Mouse (Mus musculus): ENCODE measurements around the gene Ndufs4. TPM values are rescaled to one million over a fixed set of nuclear protein-coding genes. Genes with fewer than 3 reads are reported as not detected.
"Not testable (repeated sequence)": the region's sequence is repeated elsewhere in the genome, so short reads cannot be mapped to it uniquely, and the experiment has no call there.

Gene Ndufs4
- polyA plus RNA-seq, 1 experiment: 14.2 TPM

GRCm38 (mm10) chr13:114304684-114305083, 83.4 kb downstream of the Ndufs4 start:
- 92% methylated on average over 7 of the region's 7 CpGs for WGBS
- DNase-seq (ENCODE audit: low read depth in 1 of 2, low spot score in 2 of 2): no peak
- Histone ChIP-seq H3K4me3 (ENCODE audit: extremely low read depth, insufficient read depth, insufficient read length) (no peak overlapping the region), H3K27me3 (ENCODE audit: control insufficient read depth, insufficient read depth, low read length) (no peaks in the 10 kb centered on the region), H3K4me1 (ENCODE audit: control insufficient read depth, insufficient read depth, insufficient read length) (no peaks in the 10 kb centered on the region), H3K36me3 (ENCODE audit: control insufficient read depth, insufficient read depth, low read length) (0 out of 2 replicates have a peak, but pooled peaks cover 1% of the 10 kb centered on the region), H3K27ac (ENCODE audit: insufficient read depth, low read length) (no peak overlapping the region)
- TF ChIP-seq POLR2A (IDR thresholded peaks at IDR 0.05; ENCODE audit: low read depth, low read length): no peak
- TF ChIP-seq CTCF (IDR thresholded peaks at IDR 0.05; ENCODE audit: extremely low read depth, insufficient read depth, insufficient read length, insufficient replicate concordance): no peak

- H3K27me3 ChIP-seq (ENCODE audit: control insufficient read depth, insufficient read depth, low read length): no peaks in the 10 kb centered on the region
- 90% methylated on average over 4 of the region's 4 CpGs for WGBS
- no peaks in the 10 kb centered on the region for H3K4me1 ChIP-seq (ENCODE audit: control insufficient read depth, insufficient read depth, insufficient read length)
- DNase-seq (ENCODE audit: low read depth in 1 of 2, low spot score in 2 of 2): no peak
- no peak overlapping the region for H3K4me3 ChIP-seq (ENCODE audit: extremely low read depth, insufficient read depth, insufficient read length)
- no peak for TF ChIP-seq CTCF (IDR thresholded peaks at IDR 0.05; ENCODE audit: extremely low read depth, insufficient read depth, insufficient read length, insufficient replicate concordance)
- H3K27ac ChIP-seq (ENCODE audit: insufficient read depth, low read length): no peak overlapping the region
- 0 out of 2 replicates have a peak, but pooled peaks cover 1% of the 10 kb centered on the region for H3K36me3 ChIP-seq (ENCODE audit: control insufficient read depth, insufficient read depth, low read length)
Observed at GRCm38 (mm10) chr13:114303466-114304175, 84.4 kb downstream of the Ndufs4 start.

- WGBS: 90% methylated on average over 3 of the region's 3 CpGs
- H3K27me3 ChIP-seq (ENCODE audit: control insufficient read depth, insufficient read depth, low read length): no peaks in the 10 kb centered on the region
- H3K36me3 ChIP-seq (ENCODE audit: control insufficient read depth, insufficient read depth, low read length): peaks cover 5% of the 10 kb centered on the region; the same call in 1 of the 2 replicates
- TF ChIP-seq CTCF (IDR thresholded peaks at IDR 0.05; ENCODE audit: extremely low read depth, insufficient read depth, insufficient read length, insufficient replicate concordance) (no peak), POLR2A (IDR thresholded peaks at IDR 0.05; ENCODE audit: low read depth, low read length) (no peak)
- H3K27ac ChIP-seq (ENCODE audit: insufficient read depth, low read length): no peak overlapping the region
- no peak overlapping the region for H3K4me3 ChIP-seq (ENCODE audit: extremely low read depth, insufficient read depth, insufficient read length)
- no peaks in the 10 kb centered on the region for H3K4me1 ChIP-seq (ENCODE audit: control insufficient read depth, insufficient read depth, insufficient read length)
- DNase-seq (ENCODE audit: low read depth in 1 of 2, low spot score in 2 of 2): no peak
Observed at GRCm38 (mm10) chr13:114297761-114298160, 90.3 kb downstream of the Ndufs4 start.

- H3K27ac ChIP-seq (ENCODE audit: insufficient read depth, low read length): no peak overlapping the region
- WGBS: 89% methylated on average over 4 of the region's 4 CpGs
- H3K4me3 ChIP-seq (ENCODE audit: extremely low read depth, insufficient read depth, insufficient read length): no peak overlapping the region
- no peak for TF ChIP-seq POLR2A (IDR thresholded peaks at IDR 0.05; ENCODE audit: low read depth, low read length)
- no peak for TF ChIP-seq CTCF (IDR thresholded peaks at IDR 0.05; ENCODE audit: extremely low read depth, insufficient read depth, insufficient read length, insufficient replicate concordance)
- DNase-seq (ENCODE audit: low read depth in 1 of 2, low spot score in 2 of 2): no peak
- H3K36me3 ChIP-seq (ENCODE audit: control insufficient read depth, insufficient read depth, low read length): peaks cover 5% of the 10 kb centered on the region; the same call in 1 of the 2 replicates
- H3K4me1 ChIP-seq (ENCODE audit: control insufficient read depth, insufficient read depth, insufficient read length): no peaks in the 10 kb centered on the region
- no peaks in the 10 kb centered on the region for H3K27me3 ChIP-seq (ENCODE audit: control insufficient read depth, insufficient read depth, low read length)
Observed at GRCm38 (mm10) chr13:114296556-114296955, 91.5 kb downstream of the Ndufs4 start.

- Histone ChIP-seq H3K4me1 (ENCODE audit: control insufficient read depth, insufficient read depth, insufficient read length) (no peaks in the 10 kb centered on the region), H3K27ac (ENCODE audit: insufficient read depth, low read length) (no peak overlapping the region), H3K4me3 (ENCODE audit: extremely low read depth, insufficient read depth, insufficient read length) (no peak overlapping the region), H3K36me3 (ENCODE audit: control insufficient read depth, insufficient read depth, low read length) (peaks cover 4% of the 10 kb centered on the region), H3K27me3 (ENCODE audit: control insufficient read depth, insufficient read depth, low read length) (no peaks in the 10 kb centered on the region)
- TF ChIP-seq CTCF (IDR thresholded peaks at IDR 0.05; ENCODE audit: extremely low read depth, insufficient read depth, insufficient read length, insufficient replicate concordance) (no peak), POLR2A (IDR thresholded peaks at IDR 0.05; ENCODE audit: low read depth, low read length) (no peak)
- DNase-seq (ENCODE audit: low read depth in 1 of 2, low spot score in 2 of 2): no peak
- 97% methylated on average over 1 of the region's 1 CpGs for WGBS
Observed at GRCm38 (mm10) chr13:114289411-114289810, 98.6 kb downstream of the Ndufs4 start.

GRCm38 (mm10) chr13:114288511-114288910, 99.5 kb downstream of the Ndufs4 start:
- no peaks in the 10 kb centered on the region for H3K27me3 ChIP-seq (ENCODE audit: control insufficient read depth, insufficient read depth, low read length)
- no peak overlapping the region for H3K27ac ChIP-seq (ENCODE audit: insufficient read depth, low read length)
- TF ChIP-seq CTCF (IDR thresholded peaks at IDR 0.05; ENCODE audit: extremely low read depth, insufficient read depth, insufficient read length, insufficient replicate concordance) (no peak), POLR2A (IDR thresholded peaks at IDR 0.05; ENCODE audit: low read depth, low read length) (no peak)
- 97% methylated on average over 3 of the region's 3 CpGs for WGBS
- DNase-seq (ENCODE audit: low read depth in 1 of 2, low spot score in 2 of 2): no peak
- H3K4me1 ChIP-seq (ENCODE audit: control insufficient read depth, insufficient read depth, insufficient read length): no peaks in the 10 kb centered on the region
- H3K36me3 ChIP-seq (ENCODE audit: control insufficient read depth, insufficient read depth, low read length): peaks cover 4% of the 10 kb centered on the region
- no peak overlapping the region for H3K4me3 ChIP-seq (ENCODE audit: extremely low read depth, insufficient read depth, insufficient read length)

GRCm38 (mm10) chr13:114278690-114279089, 109.4 kb downstream of the Ndufs4 start:
- WGBS: 92% methylated on average over 2 of the region's 2 CpGs
- not testable (repeated sequence) for H3K36me3 ChIP-seq (ENCODE audit: control insufficient read depth, insufficient read depth, low read length)

More at GRCm38 (mm10) chr13:114278690-114279089, 109.4 kb downstream of the Ndufs4 start:
- DNase-seq (ENCODE audit: low read depth in 1 of 2, low spot score in 2 of 2); H3K4me3 ChIP-seq (ENCODE audit: extremely low read depth, insufficient read depth, insufficient read length); H3K4me1 ChIP-seq (ENCODE audit: control insufficient read depth, insufficient read depth, insufficient read length); H3K27ac ChIP-seq (ENCODE audit: insufficient read depth, low read length); H3K27me3 ChIP-seq (ENCODE audit: control insufficient read depth, insufficient read depth, low read length): not testable (repeated sequence)
